Mouse (Mus musculus): ENCODE results near the gene Sctr.
A peak's percentile ranks its signal among the peaks of the same experiment; 100 is the strongest.

The Sctr gene

GRCm38 (mm10) chr1:120027693-120028092 is 21.0 kb downstream of the Sctr start:
- no peak for DNase-seq (ENCODE audit: low read depth, low spot score)

GRCm38 (mm10) chr1:120030474-120030873 is 23.8 kb downstream of the Sctr start:
- DNase-seq (ENCODE audit: low read depth, low spot score), result no peak

- peak; percentile 68 for DNase-seq (ENCODE audit: low read depth, low spot score)
Measured at GRCm38 (mm10) chr1:120032804-120033468, 26.2 kb downstream of the Sctr start.

- DNase-seq (ENCODE audit: low read depth, low spot score), result no peak
Measured at GRCm38 (mm10) chr1:120033469-120033854, 26.8 kb downstream of the Sctr start.

- no peak for DNase-seq (ENCODE audit: low read depth, low spot score)
Measured at GRCm38 (mm10) chr1:120034793-120035192, 28.1 kb downstream of the Sctr start.

GRCm38 (mm10) chr1:120035456-120036034 is 28.9 kb downstream of the Sctr start:
- no peak for DNase-seq (ENCODE audit: low read depth, low spot score)

- DNase-seq (ENCODE audit: low read depth, low spot score), result no peak
Measured at GRCm38 (mm10) chr1:120037021-120037683, 30.5 kb downstream of the Sctr start.

GRCm38 (mm10) chr1:120038594-120038993 is 31.9 kb downstream of the Sctr start:
- DNase-seq (ENCODE audit: low read depth, low spot score), result no peak

GRCm38 (mm10) chr1:120042421-120042820 is 35.7 kb downstream of the Sctr start:
- no peak for DNase-seq (ENCODE audit: low read depth, low spot score)

GRCm38 (mm10) chr1:120044584-120044983 is 37.9 kb downstream of the Sctr start:
- DNase-seq (ENCODE audit: low read depth, low spot score), result no peak

- DNase-seq (ENCODE audit: low read depth, low spot score), result no peak
Measured at GRCm38 (mm10) chr1:120047325-120047724, 40.6 kb downstream of the Sctr start.

- DNase-seq (ENCODE audit: low read depth, low spot score), result no peak
Measured at GRCm38 (mm10) chr1:120051070-120051469, 44.4 kb downstream of the Sctr start.

GRCm38 (mm10) chr1:120054997-120055396 is 48.3 kb downstream of the Sctr start:
- DNase-seq (ENCODE audit: low read depth, low spot score), result no peak

- DNase-seq (ENCODE audit: low read depth, low spot score), result no peak
Measured at GRCm38 (mm10) chr1:120055475-120055874, 48.8 kb downstream of the Sctr start.

- DNase-seq (ENCODE audit: low read depth, low spot score), result no peak
Measured at GRCm38 (mm10) chr1:120056236-120056635, 49.5 kb downstream of the Sctr start.

GRCm38 (mm10) chr1:120057044-120057443 is 50.4 kb downstream of the Sctr start:
- DNase-seq (ENCODE audit: low read depth, low spot score), result no peak

GRCm38 (mm10) chr1:120057674-120058430 is 51.2 kb downstream of the Sctr start:
- no peak for DNase-seq (ENCODE audit: low read depth, low spot score)

GRCm38 (mm10) chr1:120060687-120061086 is 54.0 kb downstream of the Sctr start:
- DNase-seq (ENCODE audit: low read depth, low spot score), result no peak

GRCm38 (mm10) chr1:120062231-120062630 is 55.5 kb downstream of the Sctr start:
- DNase-seq (ENCODE audit: low read depth, low spot score), result no peak

GRCm38 (mm10) chr1:120064036-120064682 is 57.5 kb downstream of the Sctr start:
- no peak for DNase-seq (ENCODE audit: low read depth, low spot score)

GRCm38 (mm10) chr1:120066159-120066558 is 59.5 kb downstream of the Sctr start:
- no peak for DNase-seq (ENCODE audit: low read depth, low spot score)

GRCm38 (mm10) chr1:120066625-120067024 is 59.9 kb downstream of the Sctr start:
- DNase-seq (ENCODE audit: low read depth, low spot score), result no peak
